Mouse (Mus musculus): Measurements from ENCODE around the gene Lsg1. TPM values are rescaled to one million over a fixed set of nuclear protein-coding genes. Genes with fewer than 3 reads are reported as not detected.

The Lsg1 gene
- total RNA-seq, 2 experiments from 2014 or later: 20.5 to 20.8 TPM

DNA sequence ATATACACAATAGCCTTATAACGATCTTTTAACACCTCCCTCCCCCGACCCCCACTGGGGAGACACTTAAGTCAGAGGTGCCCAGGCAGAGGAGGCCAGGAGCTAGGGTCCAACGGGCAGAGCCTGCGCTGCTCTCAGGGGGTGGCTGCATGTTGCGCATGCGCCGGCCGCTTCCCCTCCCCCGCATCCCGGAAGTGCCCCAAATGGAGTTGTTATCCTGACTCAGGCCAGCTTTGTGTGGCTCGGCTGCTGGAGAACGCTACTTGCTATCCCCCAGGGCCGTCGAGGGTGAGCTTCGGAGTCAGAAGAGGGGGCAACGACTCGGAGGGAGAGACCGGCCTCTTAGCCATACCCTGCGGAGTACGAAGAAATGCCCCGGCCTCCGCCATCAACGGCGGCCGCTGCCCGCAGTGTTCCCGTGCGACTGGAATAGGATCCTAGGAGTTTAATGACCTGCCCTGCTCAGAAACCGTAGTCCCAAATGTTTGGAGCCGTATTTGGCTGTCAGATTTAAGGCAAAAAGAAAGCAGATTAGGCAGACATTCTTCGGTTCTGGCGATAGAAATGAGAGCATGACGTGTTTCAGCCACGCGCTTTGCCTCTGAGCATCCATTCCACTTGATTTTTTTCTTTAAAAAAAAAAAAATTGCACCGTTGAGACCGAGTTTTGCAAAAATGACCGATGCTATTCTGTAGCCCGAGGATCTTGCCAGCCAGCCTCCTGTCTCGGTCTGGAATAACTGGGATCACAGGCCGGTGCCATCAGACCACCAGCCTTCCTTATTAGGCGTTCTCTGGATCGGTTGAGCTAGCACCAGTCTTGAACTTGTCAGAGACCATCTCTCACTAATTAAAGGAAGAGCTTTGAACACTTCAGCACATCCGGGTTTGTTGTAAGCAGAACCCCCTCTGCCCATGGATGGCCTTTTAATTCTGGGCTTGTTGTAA is 76.6 kb downstream of the Lsg1 start:
- intact Hi-C loops (cut with DNase I): loop anchor here (5.0 kb wide), 1 partner anchor 123 kb away; no protein-coding TSS in a partner anchor
- peak; percentile 83 to 93 for DNase-seq (ENCODE audit: extremely low spot score in 1 of 2, low spot score in 2 of 2)

Other genes starting within 250 kb of the Lsg1 start
- gene Atp13a3, start 181.6 kb downstream of the Lsg1 start, total RNA-seq (2021): 10 to 100 TPM; 62.6 to 77.3 TPM
- gene Tmem44, start 36.8 kb downstream of the Lsg1 start, total RNA-seq (2021): 10 to 100 TPM; 66.6 to 73.0 TPM
- gene Fam43a, start 12.1 kb upstream of the Lsg1 start, total RNA-seq (2021): 10 to 100 TPM; 11.5 to 15.3 TPM

All from left cerebral cortex, postnatal 10 days (tissue).